Mouse (Mus musculus): Measurements from ENCODE around the gene Zbtb20.

GRCm38 (mm10) chr16:43330206-43330605 is 454.5 kb downstream of the Zbtb20 start:
- no peak for TF ChIP-seq CTCF (IDR thresholded peaks at IDR 0.05; ENCODE audit: low read depth, low read length)
- no peak for TF ChIP-seq POLR2A (IDR thresholded peaks at IDR 0.05; ENCODE audit: borderline replicate concordance, low read depth, low read length)

Data from bone marrow macrophage, adult 2 months (primary cell).